Mouse (Mus musculus) CH12.LX (cell line): ENCODE data around the gene Slc43a3. TPM values are rescaled to one million over a fixed set of nuclear protein-coding genes. Genes with fewer than 3 reads are reported as not detected.

Experiments used
- DNase-seq: peaks from one replicate; pipeline ENCODE4 v3.0.0-alpha.2; 2013; ENCODE audit errors: extremely low read depth
- H3K27ac ChIP-seq: 2 replicates; pipeline ENCODE4 v1.5.1; 2012; ENCODE audit warnings: low read depth, mild to moderate bottlenecking, control low read depth, moderate library complexity; ENCODE audit not compliant: insufficient read depth
- H3K27me3 ChIP-seq: replicated peaks from 2 replicates; pipeline ENCODE3; 2012; ENCODE audit warnings: inconsistent platforms
- H3K36me3 ChIP-seq, 2 experiments: replicated peaks in 1 of 2; 2 replicates each; pipeline versions ENCODE3 to v1.6.1; 2012; ENCODE audit warnings: inconsistent platforms in 1 of 2, low read length in 1 of 2, mild to moderate bottlenecking in 1 of 2, mixed read lengths in 1 of 2, moderate library complexity in 1 of 2; ENCODE audit not compliant: control insufficient read depth in 1 of 2, insufficient read depth in 1 of 2
- H3K4me1 ChIP-seq, 2 experiments: 2 replicates each; pipeline ENCODE4 v1.6.1; 2012; ENCODE audit warnings: inconsistent platforms in 1 of 2, moderate library complexity in 1 of 2; ENCODE audit not compliant: insufficient read depth in 2 of 2, control insufficient read depth in 1 of 2
- H3K4me2 ChIP-seq: 2 replicates; pipeline ENCODE4 v1.6.1; 2012; ENCODE audit warnings: low read depth, mild to moderate bottlenecking, control low read depth; ENCODE audit not compliant: poor library complexity, insufficient read depth, severe bottlenecking
- H3K4me3 ChIP-seq, 3 experiments: fragments of 150-350 bp in 1 of 3; sonication (generic) in 1 of 3; replicated peaks in 1 of 3; 2 replicates each; pipeline versions ENCODE3 to v1.5.1; 2011 to 2012; ENCODE audit warnings: low read depth in 2 of 3, low read length in 2 of 3, mild to moderate bottlenecking in 2 of 3, moderate library complexity in 2 of 3, control low read depth in 1 of 3, improper control_type of control experiment in 1 of 3, inconsistent platforms in 1 of 3, mixed read lengths in 1 of 3; ENCODE audit not compliant: poor library complexity in 1 of 3
- H3K79me2 ChIP-seq: replicated peaks from 2 replicates; pipeline ENCODE4 v1.6.1; 2012; ENCODE audit warnings: mild to moderate bottlenecking, moderate library complexity; ENCODE audit not compliant: control insufficient read depth, poor library complexity, insufficient read depth, severe bottlenecking; ENCODE audit errors: extremely low read depth
- H3K9ac ChIP-seq: 2 replicates; pipeline ENCODE4 v1.6.1; 2012; ENCODE audit warnings: low read depth, mild to moderate bottlenecking, control low read depth, moderate library complexity; ENCODE audit not compliant: insufficient read depth
- H3K9me3 ChIP-seq: replicated peaks from 2 replicates; pipeline ENCODE3; 2012; ENCODE audit warnings: low read length, inconsistent platforms, mixed read lengths
- CHD1 ChIP-seq: IDR thresholded peaks from 2 replicates; pipeline ENCODE4 v1.6.1; 2012; ENCODE audit warnings: low read depth, low read length, improper control_type of control experiment, inconsistent platforms
- CTCF ChIP-seq, 2 experiments: IDR thresholded peaks in 1 of 2; conservative IDR thresholded peaks in 1 of 2; 2 replicates each; pipeline ENCODE4 v1.5.1; 2011 to 2012; ENCODE audit warnings: low read depth in 2 of 2, low read length in 2 of 2, improper control_type of control experiment in 1 of 2, inconsistent platforms in 1 of 2, mild to moderate bottlenecking in 1 of 2, moderate library complexity in 1 of 2
- E2F4 ChIP-seq: IDR thresholded peaks from 2 replicates; pipeline ENCODE4 v1.6.1; 2011; ENCODE audit warnings: low read depth, low read length, improper control_type of control experiment; ENCODE audit not compliant: insufficient replicate concordance
- ELF1 ChIP-seq: IDR thresholded peaks from 2 replicates; pipeline ENCODE4 v1.6.1; 2014; ENCODE audit warnings: low read depth, mild to moderate bottlenecking, inconsistent platforms, low read length, improper control_type of control experiment
- HCFC1 ChIP-seq: IDR thresholded peaks from 2 replicates; pipeline ENCODE4 v1.6.1; 2012; ENCODE audit warnings: low read depth, mild to moderate bottlenecking, inconsistent platforms, low read length, improper control_type of control experiment
- IRF4 ChIP-seq: IDR thresholded peaks from 2 replicates; pipeline ENCODE4 v1.6.1; 2014; ENCODE audit warnings: low read depth, mild to moderate bottlenecking, inconsistent platforms, low read length, improper control_type of control experiment
- JUND ChIP-seq: conservative IDR thresholded peaks from 2 replicates; pipeline ENCODE4 v1.6.1; 2011; ENCODE audit warnings: low read depth, low read length, improper control_type of control experiment
- MAFK ChIP-seq: IDR thresholded peaks from 2 replicates; pipeline ENCODE4 v1.6.1; 2011; ENCODE audit warnings: low read length, improper control_type of control experiment; ENCODE audit not compliant: insufficient replicate concordance
- MAX ChIP-seq: IDR thresholded peaks from 2 replicates; pipeline ENCODE4 v1.6.1; 2011; ENCODE audit warnings: low read length, improper control_type of control experiment
- MAZ ChIP-seq: IDR thresholded peaks from 2 replicates; pipeline ENCODE4 v1.6.1; 2012; ENCODE audit warnings: low read depth, mild to moderate bottlenecking, inconsistent platforms, low read length, improper control_type of control experiment, moderate library complexity
- MEF2A ChIP-seq: IDR thresholded peaks from 2 replicates; pipeline ENCODE4 v1.6.1; 2014; ENCODE audit warnings: low read depth, mild to moderate bottlenecking, inconsistent platforms, low read length, improper control_type of control experiment, borderline replicate concordance
- NELFE ChIP-seq: IDR thresholded peaks from 2 replicates; pipeline ENCODE4 v1.6.1; 2011; ENCODE audit warnings: low read depth, low read length, improper control_type of control experiment
- POLR2AphosphoS2 ChIP-seq: IDR thresholded peaks from 2 replicates; pipeline ENCODE4 v1.6.1; 2011; ENCODE audit warnings: low read depth, low read length, improper control_type of control experiment
- RAD21 ChIP-seq: IDR thresholded peaks from 2 replicates; pipeline ENCODE4 v1.6.1; 2011; ENCODE audit warnings: low read depth, mild to moderate bottlenecking, low read length, improper control_type of control experiment, moderate library complexity
- TBP ChIP-seq: conservative IDR thresholded peaks from 2 replicates; pipeline ENCODE4 v1.6.1; 2011; ENCODE audit warnings: low read depth, low read length, improper control_type of control experiment
- TCF12 ChIP-seq: IDR thresholded peaks from 2 replicates; pipeline ENCODE4 v1.6.1; 2014; ENCODE audit warnings: low read depth, mild to moderate bottlenecking, inconsistent platforms, low read length, improper control_type of control experiment
- USF1 ChIP-seq: IDR thresholded peaks from 2 replicates; pipeline ENCODE4 v1.6.1; 2014; ENCODE audit warnings: low read depth, mild to moderate bottlenecking, inconsistent platforms, low read length, improper control_type of control experiment
- ZNF384 ChIP-seq: IDR thresholded peaks from 2 replicates; pipeline ENCODE4 v1.6.1; 2012; ENCODE audit warnings: low read depth, low read length, improper control_type of control experiment, inconsistent platforms
- dilution Hi-C: fragments of 300-500 bp; cut with MboI; formaldehyde crosslinking; loops from 2 replicates; pipeline ENCODE4 v1.14.3; 2020; ENCODE audit warnings: low sequenced_read_pairs; ENCODE audit not compliant: extremely low pct_unique_long_range_greater_than_20kb, extremely low pct_ligation_motif_present
- in situ Hi-C: fragments of 300-500 bp; cut with MboI; formaldehyde crosslinking; loops from 3 replicates; pipeline ENCODE4 v1.14.3; 2019; ENCODE audit warnings: low sequenced_read_pairs, low pct_ligation_motif_present, low pct_unique_long_range_greater_than_20kb, mixed read lengths
- polyA plus RNA-seq: library from polyadenylated mRNA; unstranded; fragments of >175 nt; gene quantifications from 2 replicates; pipeline ENCODE4 v1.2.1, GENCODE M21; 2012; ENCODE audit warnings: low read depth; ENCODE audit not compliant: insufficient read length
- total RNA-seq, 2 experiments: library from RNA; depleted of rRNA; stranded (reverse); fragments of 300-350 nt in 1 of 2; fragments of >200 nt in 1 of 2; gene quantifications; 2 replicates each; pipeline ENCODE4 v1.2.3; 2012 to 2014

Slc43a3 gene
- total and polyA plus RNA-seq, 3 experiments = 136 to 174 (median 163) TPM

DNA sequence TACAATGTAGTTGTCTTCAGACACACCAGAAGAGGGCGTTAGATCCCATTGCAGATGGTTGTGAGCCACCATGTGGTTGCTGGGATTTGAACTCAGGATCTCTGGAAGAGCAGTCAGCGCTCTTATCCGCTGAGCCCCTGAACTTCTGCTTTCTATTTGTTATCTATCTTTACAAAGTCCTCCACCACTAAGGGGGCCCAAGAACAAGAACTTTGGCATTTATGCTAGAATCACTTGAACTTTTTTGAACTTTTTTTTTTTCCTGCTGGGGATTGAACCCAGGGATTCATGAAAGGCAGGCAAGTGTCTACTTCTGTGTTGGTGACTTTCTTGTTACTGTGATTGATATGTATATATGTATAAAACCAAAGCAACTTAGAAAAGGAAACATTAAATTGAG is 2.9 kb downstream of the Slc43a3 start:
- Histone ChIP-seq H3K4me1 (peaks cover 2 to 36% of the 10 kb centered on the region in 2 experiments; a peak in 3 of 4 replicates), H3K27me3 (no peaks in the 10 kb centered on the region), H3K36me3 (peaks cover 32 to 53% of the 10 kb centered on the region in 2 experiments), H3K4me3 (peak overlapping the region in 2 of 3 experiments; percentile 2 to 29), H3K79me2 (peaks cover 29% of the 10 kb centered on the region), H3K4me2 (peak overlapping the region; percentile 72), H3K9me3 (no peaks in the 10 kb centered on the region), H3K9ac (peak overlapping the region; percentile 68), H3K27ac (peak overlapping the region; percentile 55; the same call in 1 of the 2 replicates)
- in situ Hi-C loops = no loop called here
- DNase-seq = no peak
- no peak for TF ChIP-seq NELFE
- no peak for TF ChIP-seq POLR2AphosphoS2
- TF ChIP-seq CTCF (conservative IDR thresholded peaks at IDR 0.05 in 1 of 2, IDR thresholded peaks at IDR 0.05 in 1 of 2; ENCODE audit: low read depth in 2 of 2, low read length in 2 of 2) = peak in 1 of 2 experiments; percentile 31; a peak in 1 of 4 replicates
- dilution Hi-C loops = no loop called here

DNA sequence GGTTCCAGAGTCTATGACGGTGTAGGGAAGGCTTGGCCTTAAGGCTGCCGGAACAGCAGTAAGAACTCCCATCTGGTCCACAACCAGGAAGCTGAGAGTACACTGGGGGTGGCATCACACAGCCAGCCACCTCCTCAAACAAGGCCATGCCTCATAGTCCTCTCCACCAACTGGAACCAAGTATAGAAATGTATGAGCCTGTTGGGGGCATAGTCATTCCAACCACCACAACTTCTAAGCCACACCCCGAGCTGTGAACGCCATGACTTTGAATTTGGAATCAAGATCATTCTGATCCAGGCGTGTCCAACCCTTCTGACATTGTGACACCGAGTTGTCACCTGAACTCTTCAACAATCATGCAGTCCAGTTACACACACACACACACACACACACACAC is 3.3 kb downstream of the Slc43a3 start:
- H3K36me3 ChIP-seq = peaks cover 36 to 57% of the 10 kb centered on the region in 2 experiments
- H3K4me2 ChIP-seq = peak overlapping the region; percentile 72
- H3K27ac ChIP-seq = peak overlapping the region; percentile 55; the same call in 1 of the 2 replicates
- H3K4me3 ChIP-seq = peak overlapping the region in 2 of 3 experiments; percentile 2 to 29
- peaks cover 2 to 37% of the 10 kb centered on the region in 2 experiments; a peak in 3 of 4 replicates for H3K4me1 ChIP-seq
- in situ Hi-C loops (no loop called here), dilution Hi-C loops (no loop called here)
- peaks cover 29% of the 10 kb centered on the region for H3K79me2 ChIP-seq
- DNase-seq = peak; percentile 56
- no peaks in the 10 kb centered on the region for H3K27me3 ChIP-seq
- H3K9ac ChIP-seq = peak overlapping the region; percentile 68
- H3K9me3 ChIP-seq = no peaks in the 10 kb centered on the region
- TF ChIP-seq ELF1 (0 out of 2 replicates have a peak, but pooled peaks have one; percentile 19), CTCF (conservative IDR thresholded peaks at IDR 0.05 in 1 of 2, IDR thresholded peaks at IDR 0.05 in 1 of 2; ENCODE audit: low read depth in 2 of 2, low read length in 2 of 2) (no peak), TBP (0 out of 2 replicates have a peak, but pooled peaks have one; percentile 26)

DNA sequence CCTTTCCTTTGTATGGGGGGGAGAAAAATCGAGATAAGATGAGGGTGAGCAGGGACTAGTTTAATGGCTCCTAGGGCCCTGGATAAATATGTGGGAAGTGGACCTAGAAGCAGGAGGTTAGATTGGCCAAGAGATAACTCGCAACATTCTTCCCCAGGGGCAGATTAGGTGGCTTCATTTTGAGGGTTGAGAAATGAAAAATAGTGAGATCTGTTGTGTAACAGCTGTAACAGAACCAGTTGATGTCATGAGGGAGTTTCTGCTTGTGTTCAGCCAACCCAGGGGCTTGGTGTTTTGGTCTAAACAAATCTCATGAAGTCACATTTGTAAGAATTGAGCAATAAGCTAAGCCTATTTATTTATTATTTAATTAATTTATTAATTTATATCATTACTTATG is 5.0 kb downstream of the Slc43a3 start:
- Histone ChIP-seq H3K36me3 (peaks cover 48 to 73% of the 10 kb centered on the region in 2 experiments), H3K4me2 (no peak overlapping the region)
- dilution Hi-C loops = no loop called here

More for the DNA sequence above, 5.0 kb downstream of the Slc43a3 start:
- TF ChIP-seq RAD21 = no peak
- no peak for TF ChIP-seq USF1
- TF ChIP-seq JUND = no peak
- TF ChIP-seq E2F4 = no peak
- TF ChIP-seq ZNF384 = no peak
- TF ChIP-seq MAFK = no peak
- no peak for TF ChIP-seq TCF12
- no peak for TF ChIP-seq MAZ
- no peak for TF ChIP-seq CHD1
- no peak for TF ChIP-seq IRF4
- no peak for TF ChIP-seq MEF2A
- TF ChIP-seq MAX = no peak
- no peak for TF ChIP-seq HCFC1
- Histone ChIP-seq H3K27me3 (no peaks in the 10 kb centered on the region), H3K9me3 (no peaks in the 10 kb centered on the region), H3K4me3 (no peak overlapping the region), H3K79me2 (peaks cover 33% of the 10 kb centered on the region), H3K4me1 (peaks cover 2 to 48% of the 10 kb centered on the region in 2 experiments; a peak in 3 of 4 replicates), H3K9ac (no peak overlapping the region), H3K27ac (no peak overlapping the region)
- in situ Hi-C loops = no loop called here
- no peak for DNase-seq
